ENCODE assay signal across 19 mouse cellular contexts in the genomic region with DNA sequence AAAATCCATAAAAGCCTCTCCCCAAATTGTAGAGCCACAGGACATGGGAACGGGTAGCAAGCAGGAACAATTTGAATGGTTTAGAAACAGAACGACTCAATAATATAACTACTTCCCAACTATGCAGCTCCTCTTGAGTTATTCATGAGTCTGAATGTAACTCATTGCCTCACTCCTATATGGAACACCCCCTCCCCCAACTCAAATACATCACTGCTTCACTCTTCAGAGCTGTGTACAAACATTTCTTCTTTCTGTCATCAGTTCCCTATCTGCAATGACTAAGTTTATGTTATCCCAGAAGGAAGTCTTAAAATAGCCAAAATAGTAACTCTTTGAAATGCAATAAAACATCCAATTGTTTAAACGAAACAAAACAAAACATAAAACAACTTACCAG.
"Had no signal": no experiment of that assay in that cellular context is flagged by ENCODE, and none has a peak within 500 bp of the region (broad histone marks: within the 10 kb centered on the region; RNA-seq: fewer than 3 reads in every experiment).

No protein-coding gene starts in this region.

- H3K9me3 ChIP-seq: liver, embryonic 12.5 days; midbrain, embryonic 10.5 days; midbrain, embryonic 12.5 days; neural tube, embryonic 13.5 days; neural tube, embryonic 15.5 days had no signal

- H3K4me1 ChIP-seq: liver, embryonic 12.5 days; midbrain, embryonic 10.5 days; midbrain, embryonic 12.5 days; neural tube, embryonic 13.5 days; neural tube, embryonic 15.5 days had no signal

- H3K4me2 ChIP-seq: liver, embryonic 12.5 days; midbrain, embryonic 12.5 days; neural tube, embryonic 13.5 days; neural tube, embryonic 15.5 days had no signal

- H3K36me3 ChIP-seq: liver, embryonic 12.5 days; midbrain, embryonic 10.5 days; midbrain, embryonic 12.5 days; neural tube, embryonic 13.5 days; neural tube, embryonic 15.5 days had no signal

- H3K27me3 ChIP-seq: liver, embryonic 12.5 days; midbrain, embryonic 12.5 days; neural tube, embryonic 13.5 days; neural tube, embryonic 15.5 days had no signal

- ATAC-seq: liver, embryonic 12.5 days; midbrain, embryonic 16.5 days had no signal

- H3K27ac ChIP-seq: liver, embryonic 12.5 days; liver, embryonic 14.5 days; midbrain, embryonic 10.5 days; midbrain, embryonic 12.5 days; neural tube, embryonic 13.5 days; neural tube, embryonic 15.5 days had no signal

- DNase-seq: lung, postnatal 14 days; lung, postnatal 4 days; midbrain, embryonic 14.5 days; retina, postnatal 1 day; right cerebral cortex, adult 18-20 months; right cerebral cortex, postnatal 25 days; right cerebral cortex, postnatal 4 days; spleen, adult 18-20 months; thymus, adult 18-20 months; thymus, postnatal 14 days; thymus, postnatal 36 days had no signal

- H3K9ac ChIP-seq: liver, embryonic 12.5 days; liver, embryonic 14.5 days; midbrain, embryonic 12.5 days; neural tube, embryonic 13.5 days; neural tube, embryonic 15.5 days had no signal

- H3K4me3 ChIP-seq: liver, embryonic 12.5 days; midbrain, embryonic 10.5 days; midbrain, embryonic 12.5 days; myocyte; neural tube, embryonic 13.5 days; neural tube, embryonic 15.5 days had no signal
